Comparison of ENCODE assay signal across 8 mouse cellular contexts in the genomic region with DNA sequence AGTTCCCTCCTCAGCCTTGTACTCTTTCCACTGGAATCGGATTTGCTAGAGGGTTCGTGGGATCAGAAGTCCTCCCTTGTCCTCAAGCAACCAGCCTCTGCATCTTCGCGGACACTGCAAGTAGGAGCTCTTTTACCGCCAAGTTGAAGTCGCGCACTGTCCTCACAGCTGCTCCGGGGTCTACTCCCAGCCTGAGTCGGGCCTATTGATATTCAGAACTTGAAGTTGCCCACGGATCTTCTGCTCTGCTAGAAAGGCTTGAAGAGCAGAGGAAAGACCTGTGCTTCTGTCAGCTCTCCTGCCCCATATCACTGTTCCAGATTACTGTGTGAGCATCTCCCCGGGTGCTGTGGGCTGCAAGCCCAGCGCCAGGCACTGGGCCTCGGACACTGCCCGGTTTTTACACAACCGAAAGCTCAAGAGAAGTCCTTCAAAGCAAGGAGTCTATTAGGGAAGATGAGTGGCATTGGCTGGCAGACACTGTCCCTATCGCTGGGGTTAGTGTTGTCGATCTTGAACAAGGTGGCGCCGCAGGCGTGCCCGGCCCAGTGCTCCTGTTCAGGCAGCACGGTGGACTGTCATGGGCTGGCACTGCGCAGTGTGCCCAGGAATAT. TPM values are rescaled to one million over a fixed set of nuclear protein-coding genes. Genes with fewer than 3 reads are reported as not detected.
DNase-seq lines count a peak whose midpoint lies in the region; ATAC-seq and TF ChIP-seq lines count a peak whose summit lies in the region.

No protein-coding gene starts in this region.

- DNase-seq in gastrocnemius, postnatal 10 days = peak; percentile 9
- no peak for DNase-seq in gastrocnemius, adult 18-20 months (ENCODE audit: low spot score)
- no peak for DNase-seq in ES-E14 (ENCODE audit: low read depth, low spot score)
- DNase-seq in kidney, postnatal 0 days (ENCODE audit: low spot score) = no peak
- DNase-seq in midbrain, embryonic 11.5 days (ENCODE audit: low spot score, missing footprints) = peak; percentile 94
- peak; percentile 39 for DNase-seq in testis, postnatal 10 days (ENCODE audit: low spot score)
- DNase-seq in cerebellum, adult 11-12 months = no peak

- H3K4me1 ChIP-seq in ES-E14 (ENCODE audit: control insufficient read depth in 2 of 2, insufficient read depth in 2 of 2, low read length in 2 of 2, poor library complexity in 1 of 2) = 0 out of 4 replicates have a peak, but pooled peaks cover 0 to 3% of the 10 kb centered on the region in 2 experiments
- H3K4me1 ChIP-seq in forebrain, embryonic 16.5 days (replicated peaks; ENCODE audit: control insufficient read depth, insufficient read depth, low read length) = peaks cover 36% of the 10 kb centered on the region
- peaks cover 16% of the 10 kb centered on the region; the same call in 1 of the 2 replicates for H3K4me1 ChIP-seq in kidney, postnatal 0 days (replicated peaks; ENCODE audit: insufficient read depth, low read length)
- peaks cover 21% of the 10 kb centered on the region for H3K4me1 ChIP-seq in midbrain, embryonic 11.5 days (ENCODE audit: control insufficient read depth, insufficient read depth, low read length)

- no peaks in the 10 kb centered on the region for H3K9me3 ChIP-seq in ES-E14 (ENCODE audit: control insufficient read depth, insufficient read depth, low read depth, low read length)
- no peaks in the 10 kb centered on the region for H3K9me3 ChIP-seq in forebrain, embryonic 16.5 days (ENCODE audit: control insufficient read depth, low read length)
- no peaks in the 10 kb centered on the region for H3K9me3 ChIP-seq in kidney, postnatal 0 days (replicated peaks; ENCODE audit: low read length)
- no peaks in the 10 kb centered on the region for H3K9me3 ChIP-seq in midbrain, embryonic 11.5 days (ENCODE audit: control insufficient read depth, low read length)

- in situ Hi-C loops in ES-E14 (cut with MboI; ENCODE audit: low sequenced_read_pairs in 2 of 2, unreplicated experiment in 2 of 2) = no loop called here

- no peaks in the 10 kb centered on the region for H3K27me3 ChIP-seq in forebrain, embryonic 16.5 days (replicated peaks; ENCODE audit: control insufficient read depth, insufficient read depth, low read length)
- H3K27me3 ChIP-seq in kidney, postnatal 0 days (ENCODE audit: insufficient read depth, low read length) = no peaks in the 10 kb centered on the region
- H3K27me3 ChIP-seq in midbrain, embryonic 11.5 days (ENCODE audit: control insufficient read depth, insufficient read depth, low read length) = peaks cover 14% of the 10 kb centered on the region

- no peak overlapping the region for H3K9ac ChIP-seq in ES-E14 (ENCODE audit: insufficient read depth, low read depth, low read length, poor library complexity, severe bottlenecking)
- peak overlapping the region; percentile 77 for H3K9ac ChIP-seq in forebrain, embryonic 16.5 days (replicated peaks; ENCODE audit: low read depth, low read length)
- peak overlapping the region; percentile 64 for H3K9ac ChIP-seq in kidney, postnatal 0 days (ENCODE audit: low read depth, low read length)
- peak overlapping the region; percentile 76 for H3K9ac ChIP-seq in midbrain, embryonic 11.5 days (ENCODE audit: low read length)

- no peaks in the 10 kb centered on the region for H3K36me3 ChIP-seq in ES-E14 (ENCODE audit: control insufficient read depth, insufficient read depth, low read length, poor library complexity, severe bottlenecking)
- no peaks in the 10 kb centered on the region for H3K36me3 ChIP-seq in forebrain, embryonic 16.5 days (ENCODE audit: control insufficient read depth, insufficient read depth)
- no peaks in the 10 kb centered on the region for H3K36me3 ChIP-seq in kidney, postnatal 0 days (ENCODE audit: insufficient read depth, low read length)
- H3K36me3 ChIP-seq in midbrain, embryonic 11.5 days (ENCODE audit: control insufficient read depth, insufficient read depth, low read length) = no peaks in the 10 kb centered on the region

- ATAC-seq in forebrain, embryonic 16.5 days = peak; percentile 11
- no peak for ATAC-seq in kidney, postnatal 0 days (replicated peaks; ENCODE audit: low FRiP score, low read depth)
- no peak; the same call in 1 of the 2 replicates for ATAC-seq in midbrain, embryonic 11.5 days (ENCODE audit: low FRiP score)

- peak overlapping the region; percentile 74 to 85; a peak in 2 of 4 replicates for H3K4me3 ChIP-seq in ES-E14 (ENCODE audit: insufficient read depth in 1 of 2, low read depth in 1 of 2, low read length in 2 of 2, poor library complexity in 1 of 2, severe bottlenecking in 1 of 2)
- H3K4me3 ChIP-seq in forebrain, embryonic 16.5 days (replicated peaks; ENCODE audit: low read length) = peak overlapping the region; percentile 80
- H3K4me3 ChIP-seq in kidney, postnatal 0 days (replicated peaks; ENCODE audit: low read depth, low read length) = peak overlapping the region; percentile 59
- H3K4me3 ChIP-seq in midbrain, embryonic 11.5 days (ENCODE audit: low read depth, low read length) = peak overlapping the region; percentile 62

- H3K27ac ChIP-seq in ES-E14 (ENCODE audit: insufficient read depth, low read depth, low read length, poor library complexity, severe bottlenecking) = no peak overlapping the region
- H3K27ac ChIP-seq in forebrain, embryonic 16.5 days (ENCODE audit: low read length) = no peak overlapping the region
- H3K27ac ChIP-seq in kidney, postnatal 0 days = no peak overlapping the region
- H3K27ac ChIP-seq in midbrain, embryonic 11.5 days (ENCODE audit: low read depth, low read length) = peak overlapping the region; percentile 9; the same call in 1 of the 2 replicates

- TF ChIP-seq CTCF in kidney, postnatal 0 days (IDR thresholded peaks at IDR 0.05; ENCODE audit: low read depth) = no peak

- peak overlapping the region; percentile 99 for H3K4me2 ChIP-seq in forebrain, embryonic 16.5 days (ENCODE audit: low read length)
- peak overlapping the region; percentile 79 for H3K4me2 ChIP-seq in kidney, postnatal 0 days (ENCODE audit: low read length)
- peak overlapping the region; percentile 72 for H3K4me2 ChIP-seq in midbrain, embryonic 11.5 days

- WGBS in forebrain, embryonic 16.5 days = 3% methylated on average over 23 of the region's 23 CpGs
- WGBS in kidney, postnatal 0 days = 2% methylated on average over 23 of the region's 23 CpGs
- under 1% methylated on average over 23 of the region's 23 CpGs for WGBS in midbrain, embryonic 11.5 days

TF ChIP-seq in ES-E14, 5 proteins besides CTCF, POLR2A, EP300 and RAD21:
- TF ChIP-seq ZNF384 (IDR thresholded peaks at IDR 0.05; ENCODE audit: low read depth, low read length) (no peak), MAFK (IDR thresholded peaks at IDR 0.05; ENCODE audit: insufficient read depth, low read depth, low read length) (no peak), HCFC1 (IDR thresholded peaks at IDR 0.05; ENCODE audit: borderline replicate concordance, insufficient read depth, low read length) (no peak), ZC3H11A (IDR thresholded peaks at IDR 0.05; ENCODE audit: borderline replicate concordance, low read depth, low read length) (no peak), CHD2 (IDR thresholded peaks at IDR 0.05; ENCODE audit: low read depth, low read length) (no peak)

RNA-seq across cellular contexts. Expression of a gene that starts 1.8 kb away (rescaled TPM):
- 1 to 10 TPM; 4.4 to 7.4 TPM for total RNA-seq in gastrocnemius, postnatal 10 days (2021)
- total RNA-seq in gastrocnemius, adult 18-20 months (2021) = under 1 TPM; 0.21 to 0.66 TPM
- 4.6 and 4.9 TPM in 2 replicates for total RNA-seq in ES-E14 (2012; rRNA removed)
- polyA plus RNA-seq in forebrain, embryonic 16.5 days (2015; fragmentation: Nextera tagmentation; extraction: Ambion mirVana) = 10.3 and 13.5 TPM in 2 replicates
- 18.3 and 20.2 TPM in 2 replicates for polyA plus RNA-seq in kidney, postnatal 0 days (2015; fragmentation: Nextera tagmentation; extraction: Ambion mirVana)
- 34.5 and 38.9 TPM in 2 replicates for polyA plus RNA-seq in midbrain, embryonic 11.5 days (2014; fragmentation: Nextera tagmentation; extraction: Ambion mirVana)

Comparison
In these comparisons a context has a peak if more than half of its experiments do, and no peak if none do; other contexts are left out.
1. DNase-seq: peak in gastrocnemius, postnatal 10 days (single experiment), midbrain, embryonic 11.5 days (single experiment) and testis, postnatal 10 days (single experiment); none in gastrocnemius, adult 18-20 months (single experiment), ES-E14 (single experiment), kidney, postnatal 0 days (single experiment) and cerebellum, adult 11-12 months (single experiment).
2. Peak in every context shown above with its lines, with median percentiles within 50 percentile points of each other: H3K4me3 ChIP-seq and H3K4me2 ChIP-seq.